Mouse (Mus musculus) heart, postnatal 36 days (tissue): ENCODE data around the gene Bmpr2. TPM values are rescaled to one million over a fixed set of nuclear protein-coding genes. Genes with fewer than 3 reads are reported as not detected.

Source experiments
- DNase-seq, 2 experiments: peaks; one replicate each; pipeline ENCODE4 v3.0.0; 2021 to 2022
- intact Hi-C: fragments of 180-260 bp; cut with DNase I; formaldehyde crosslinking; loops from one replicate; pipeline ENCODE4 v1.15.1; 2025
- total RNA-seq, 2 experiments: library from RNA; stranded (reverse); gene quantifications; 2 replicates each; pipeline ENCODE4 v1.2.3; 2021

Bmpr2 gene
- total RNA-seq, 2 experiments from 2014 or later: 46.1 to 46.3 TPM

DNA sequence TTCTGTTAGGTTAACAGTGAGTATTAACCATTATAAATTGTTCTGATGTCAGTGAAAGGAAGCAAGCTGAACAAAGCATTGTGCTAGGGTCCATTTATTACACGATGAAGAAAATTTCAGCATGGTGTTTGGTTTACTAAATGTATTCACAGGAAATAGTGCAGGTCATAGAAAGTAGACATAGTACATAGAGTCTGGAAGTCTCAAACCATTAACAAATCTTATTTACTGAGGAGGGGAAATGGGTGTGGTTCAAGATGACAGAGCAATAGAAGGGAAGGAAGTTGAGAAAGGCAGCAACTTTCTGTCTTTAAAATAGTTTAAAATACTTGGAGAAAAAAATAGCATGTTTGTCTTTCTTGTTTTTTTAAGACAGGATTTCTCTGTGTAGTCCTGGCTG is 160.0 kb downstream of the Bmpr2 start:
- DNase-seq: no peak
- intact Hi-C loops: no loop called here

DNA sequence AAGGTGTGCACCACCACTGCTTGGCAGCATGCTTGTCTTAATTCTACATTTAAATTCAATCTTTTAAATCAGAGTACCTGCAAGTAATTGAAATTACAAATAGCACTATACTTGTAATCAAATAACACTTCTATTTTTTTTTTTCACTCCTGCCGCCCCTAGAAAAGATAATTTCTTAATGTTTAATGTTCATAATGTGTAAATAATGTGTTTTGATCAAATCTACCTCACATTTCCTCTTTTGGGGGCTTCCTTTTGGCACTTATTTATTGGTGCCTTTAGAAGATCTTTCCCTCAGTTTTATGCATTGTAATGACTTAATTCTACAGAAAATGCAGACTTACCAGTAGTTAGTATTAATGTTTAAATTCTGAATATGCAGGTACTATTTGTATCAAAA is 160.5 kb downstream of the Bmpr2 start:
- intact Hi-C loops: no loop called here
- no peak for DNase-seq

DNA sequence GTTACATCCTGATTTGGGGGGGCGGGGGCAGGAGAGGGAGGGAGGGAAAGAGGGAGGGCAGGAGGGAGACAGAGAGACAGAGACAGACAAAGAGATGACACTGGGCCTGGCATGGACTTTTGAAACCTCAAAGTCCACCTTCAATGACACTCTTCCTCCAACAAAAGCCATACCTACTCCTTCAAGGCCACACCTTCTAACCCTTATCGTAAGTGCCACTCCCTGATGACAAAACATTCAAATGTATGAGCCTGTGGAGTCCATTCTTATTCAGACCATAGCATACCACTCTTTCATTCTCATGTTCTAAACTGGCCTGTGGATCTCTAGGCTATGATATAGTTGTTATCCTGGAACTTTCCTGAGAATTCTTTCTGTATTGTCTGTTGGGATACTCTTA is 161.2 kb downstream of the Bmpr2 start:
- intact Hi-C loops: no loop called here
- no peak for DNase-seq

DNA sequence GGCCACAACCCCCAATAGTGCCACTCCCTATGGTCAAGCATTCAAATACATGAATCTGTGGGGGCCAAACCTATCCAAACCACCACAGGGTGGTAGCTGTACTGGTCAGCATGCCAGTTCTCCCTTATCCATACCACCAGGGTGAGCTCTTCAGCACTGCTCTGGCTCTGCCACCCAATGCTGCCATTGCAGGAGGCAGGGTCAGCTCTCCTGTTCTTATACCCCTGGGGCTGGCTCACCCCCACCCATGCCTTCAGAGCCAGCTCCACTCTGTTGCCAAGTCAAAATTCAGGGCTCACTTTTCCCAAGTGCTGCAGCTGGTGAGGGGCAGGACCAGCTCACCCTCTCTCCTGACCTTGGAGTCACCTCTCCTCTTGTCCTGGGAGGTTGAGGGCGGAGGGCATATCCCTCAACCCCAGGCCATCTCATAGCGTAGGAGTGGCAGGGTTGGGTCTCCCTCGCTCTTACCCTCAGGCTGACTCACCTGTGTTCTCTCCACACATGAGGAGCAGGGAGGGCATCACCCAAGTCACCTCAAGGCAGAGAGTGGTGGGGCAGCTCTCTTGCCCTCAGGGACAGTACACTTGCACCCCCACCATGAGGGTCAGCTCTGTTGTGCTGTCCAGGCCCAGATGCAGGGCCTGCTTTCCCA is 162.9 kb downstream of the Bmpr2 start:
- DNase-seq: no peak
- intact Hi-C loops: no loop called here

DNA sequence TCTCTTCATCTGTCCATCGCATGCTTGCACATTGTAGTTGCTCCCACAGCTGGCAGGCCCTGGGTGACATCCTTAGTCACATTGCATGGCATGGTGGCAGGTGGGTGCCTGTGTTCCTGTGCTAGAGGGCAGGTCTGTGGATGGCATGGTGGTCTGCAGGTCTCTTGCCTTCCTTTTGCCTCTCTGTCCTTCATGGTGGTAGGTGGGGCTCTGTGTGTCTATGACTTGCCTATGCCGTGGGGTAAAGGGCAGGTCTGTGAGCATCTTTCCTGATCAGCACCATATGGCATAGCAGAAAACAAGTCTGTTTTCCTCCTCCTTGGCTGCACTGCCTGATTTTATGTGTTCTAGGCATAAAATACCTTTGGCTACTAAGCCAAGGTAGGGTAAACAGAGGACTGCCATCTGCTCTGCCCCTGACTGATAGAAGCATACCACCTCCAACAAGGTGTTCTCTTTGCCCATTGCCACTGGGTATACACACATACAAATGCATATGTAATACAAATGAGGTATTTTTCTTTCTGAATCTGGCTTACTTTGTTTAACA is 164.0 kb downstream of the Bmpr2 start:
- intact Hi-C loops: no loop called here
- DNase-seq: no peak

Other genes starting within 250 kb of the Bmpr2 start
- gene Gm973, start 247.1 kb upstream of the Bmpr2 start, total RNA-seq: under 1 TPM in 1 of 2 experiments, not detected in 1; 0.28 TPM
- gene Sumo1, start 92.6 kb upstream of the Bmpr2 start, total RNA-seq: 10 to 100 TPM; 60.7 to 62.3 TPM
- 10 to 100 TPM; 24.0 to 32.1 TPM for gene Nop58, start 78.4 kb upstream of the Bmpr2 start, total RNA-seq
- gene Fam117b, start 149.6 kb downstream of the Bmpr2 start, total RNA-seq: 10 to 100 TPM; 14.3 to 19.3 TPM